Mouse (Mus musculus) natural killer cell, adult 2 months (primary cell): ENCODE results near the gene Racgap1.

Experiments used
- DNase-seq, 2 experiments: peaks; one replicate each; pipeline ENCODE4 v3.0.0; 2022; ENCODE audit warnings: low spot score in 2 of 2

Gene Racgap1

GRCm38 (mm10) chr15:99664600-99665451, 13.4 kb upstream of the Racgap1 start:
- DNase-seq: no peak

- DNase-seq: no peak
Measured at GRCm38 (mm10) chr15:99663964-99664599, 12.6 kb upstream of the Racgap1 start.

GRCm38 (mm10) chr15:99662371-99662770, 10.9 kb upstream of the Racgap1 start:
- no peak for DNase-seq

- no peak for DNase-seq
Measured at GRCm38 (mm10) chr15:99661121-99661830, 9.8 kb upstream of the Racgap1 start.

GRCm38 (mm10) chr15:99658437-99658836, 7.0 kb upstream of the Racgap1 start:
- no peak for DNase-seq

GRCm38 (mm10) chr15:99655956-99656355, 4.5 kb upstream of the Racgap1 start:
- DNase-seq: no peak

- DNase-seq: no peak
Measured at GRCm38 (mm10) chr15:99653876-99654275, 2.4 kb upstream of the Racgap1 start.

- no peak for DNase-seq
Measured at GRCm38 (mm10) chr15:99653291-99653690, 1.8 kb upstream of the Racgap1 start.

- DNase-seq: no peak
Measured at GRCm38 (mm10) chr15:99651984-99652872, 772 bp upstream of the Racgap1 start.

- no peak for DNase-seq
Measured at GRCm38 (mm10) chr15:99650304-99650703, 1.2 kb downstream of the Racgap1 start.

GRCm38 (mm10) chr15:99649067-99649761, 2.2 kb downstream of the Racgap1 start:
- DNase-seq: no peak

- no peak for DNase-seq
Measured at GRCm38 (mm10) chr15:99648326-99648725, 3.1 kb downstream of the Racgap1 start.

GRCm38 (mm10) chr15:99644776-99645175, 6.7 kb downstream of the Racgap1 start:
- DNase-seq: peak; percentile 54 to 57

- peak; percentile 64 to 85 for DNase-seq
Measured at GRCm38 (mm10) chr15:99643832-99644231, 7.6 kb downstream of the Racgap1 start.

GRCm38 (mm10) chr15:99642622-99643021, 8.8 kb downstream of the Racgap1 start:
- no peak for DNase-seq

- DNase-seq: no peak
Measured at GRCm38 (mm10) chr15:99638124-99638485, 13.4 kb downstream of the Racgap1 start.

GRCm38 (mm10) chr15:99637405-99638123, 13.9 kb downstream of the Racgap1 start:
- DNase-seq: no peak

GRCm38 (mm10) chr15:99634702-99635101, 16.8 kb downstream of the Racgap1 start:
- DNase-seq: no peak

- no peak for DNase-seq
Measured at GRCm38 (mm10) chr15:99631618-99632017, 19.8 kb downstream of the Racgap1 start.

GRCm38 (mm10) chr15:99622063-99622462, 29.4 kb downstream of the Racgap1 start:
- no peak for DNase-seq
